Mouse (Mus musculus) lung, embryonic 15.5 days (tissue): ENCODE measurements at regions not wholly inside any gene's neighbourhood (a gene's known extent, or its start where the extent isn't known, plus 50 kb on each side); places are given as distances from the start of the nearest gene placed in this dataset.

Source experiments
- ATAC-seq: fragments of 200-750 bp; cut with Nextera tagmentation; 2 replicates; pipeline ENCODE4 v1.8.0; 2017; ENCODE audit warnings: moderate number of reproducible peaks, borderline replicate concordance; ENCODE audit not compliant: low FRiP score, low TSS enrichment; ENCODE audit errors: extremely low read depth
- H3K27ac ChIP-seq: fragments of 300-500 bp; sonication (generic); 2 replicates; pipeline ENCODE4 v1.5.1; 2015; ENCODE audit warnings: moderate library complexity, mild to moderate bottlenecking, inconsistent platforms
- H3K27me3 ChIP-seq: fragments of 300-500 bp; sonication (generic); 2 replicates; pipeline ENCODE4 v1.6.1; 2015; ENCODE audit warnings: inconsistent platforms
- H3K36me3 ChIP-seq: fragments of 300-500 bp; sonication (generic); 2 replicates; pipeline ENCODE4 v1.6.1; 2015; ENCODE audit warnings: inconsistent platforms
- H3K4me1 ChIP-seq: fragments of 300-500 bp; sonication (generic); 2 replicates; pipeline ENCODE4 v1.6.1; 2015; ENCODE audit warnings: inconsistent platforms
- H3K4me2 ChIP-seq: fragments of 300-500 bp; sonication (generic); 2 replicates; pipeline ENCODE4 v1.6.1; 2015; ENCODE audit warnings: inconsistent platforms, mild to moderate bottlenecking, moderate library complexity
- H3K4me3 ChIP-seq: fragments of 300-500 bp; sonication (generic); 2 replicates; pipeline ENCODE4 v1.5.1; 2015; ENCODE audit warnings: mild to moderate bottlenecking, inconsistent platforms
- H3K9ac ChIP-seq: fragments of 300-500 bp; sonication (generic); 2 replicates; pipeline ENCODE4 v1.6.1; 2015; ENCODE audit warnings: inconsistent platforms
- H3K9me3 ChIP-seq: fragments of 300-500 bp; sonication (generic); 2 replicates; pipeline ENCODE4 v1.6.1; 2016; ENCODE audit warnings: inconsistent platforms
- WGBS: fragments of 180-500 bp; shearing (Covaris S2); methylation state at CpG from one replicate; pipeline ENCODE4 v1.1.7; 2015; 5-methylcytosine and 5-hydroxymethylcytosine counted together

GRCm38 (mm10) chr4:55738714-55739113 lies 206.4 kb upstream of the Klf4 start:
- Histone ChIP-seq H3K4me1 (no peaks in the 10 kb centered on the region), H3K27me3 (no peaks in the 10 kb centered on the region), H3K4me3 (no peak overlapping the region), H3K4me2 (no peak overlapping the region), H3K9me3 (no peaks in the 10 kb centered on the region), H3K36me3 (no peaks in the 10 kb centered on the region), H3K27ac (no peak overlapping the region), H3K9ac (no peak overlapping the region)
- no peak for ATAC-seq
- WGBS: 88% methylated on average over 1 of the region's 1 CpGs

DNA sequence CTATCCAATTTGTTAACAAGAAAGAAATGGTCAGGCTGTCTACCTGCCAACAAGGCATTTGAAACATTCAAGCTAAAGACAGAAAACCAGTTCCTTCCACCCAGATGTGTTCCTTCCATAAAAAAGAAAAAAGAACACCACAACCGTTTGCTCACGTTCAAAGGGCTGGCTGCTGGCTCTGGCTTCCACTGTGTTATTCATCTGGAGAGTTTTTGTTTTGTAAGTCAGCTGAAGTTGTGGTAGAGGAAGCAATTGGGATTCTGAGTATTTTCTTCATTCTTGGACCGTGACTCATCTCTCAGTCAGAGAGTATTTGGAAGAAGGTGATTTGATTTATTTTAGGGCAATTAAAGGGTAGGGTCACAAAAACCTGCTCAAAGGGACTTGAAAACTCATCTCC lies 203.2 kb upstream of the Klf4 start:
- H3K4me1 ChIP-seq: 0 out of 2 replicates have a peak, but pooled peaks cover 3% of the 10 kb centered on the region
- 49% methylated on average over 3 of the region's 3 CpGs for WGBS
- H3K27ac ChIP-seq: no peak overlapping the region
- no peak for ATAC-seq
- no peaks in the 10 kb centered on the region for H3K9me3 ChIP-seq
- no peaks in the 10 kb centered on the region for H3K36me3 ChIP-seq
- H3K4me2 ChIP-seq: no peak overlapping the region
- H3K9ac ChIP-seq: no peak overlapping the region
- H3K27me3 ChIP-seq: 0 out of 2 replicates have a peak, but pooled peaks cover under 1% of the 10 kb centered on the region
- H3K4me3 ChIP-seq: no peak overlapping the region

DNA sequence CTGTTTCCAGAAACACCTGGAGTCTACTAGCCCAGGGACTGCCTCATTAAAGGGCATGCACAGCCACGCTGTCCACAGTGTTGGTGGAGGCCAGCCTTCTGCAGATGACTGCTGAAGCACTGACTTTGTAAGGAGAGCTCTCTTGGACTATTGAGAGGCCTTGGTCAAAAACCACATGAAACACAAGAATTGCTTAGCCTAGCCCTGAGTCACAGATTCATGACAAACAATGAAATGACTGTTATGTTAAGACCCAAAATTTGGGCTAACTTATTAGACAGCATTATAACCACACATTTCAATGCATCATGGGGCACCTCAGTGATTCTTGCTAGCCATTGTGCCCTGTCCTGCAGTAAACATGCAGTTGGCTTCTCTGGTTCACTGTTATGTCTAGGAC lies 202.1 kb upstream of the Klf4 start:
- no peak overlapping the region for H3K27ac ChIP-seq
- no peak overlapping the region for H3K9ac ChIP-seq
- ATAC-seq: no peak
- 80% methylated on average over 1 of the region's 1 CpGs for WGBS
- H3K9me3 ChIP-seq: no peaks in the 10 kb centered on the region
- H3K4me3 ChIP-seq: no peak overlapping the region
- 0 out of 2 replicates have a peak, but pooled peaks cover 3% of the 10 kb centered on the region for H3K4me1 ChIP-seq
- no peaks in the 10 kb centered on the region for H3K36me3 ChIP-seq
- H3K27me3 ChIP-seq: peaks cover 6% of the 10 kb centered on the region
- no peak overlapping the region for H3K4me2 ChIP-seq

GRCm38 (mm10) chr4:55733223-55733622 lies 201.0 kb upstream of the Klf4 start:
- Histone ChIP-seq H3K9me3 (no peaks in the 10 kb centered on the region), H3K9ac (no peak overlapping the region), H3K36me3 (no peaks in the 10 kb centered on the region), H3K27me3 (peaks cover 12% of the 10 kb centered on the region), H3K4me2 (no peak overlapping the region), H3K4me1 (0 out of 2 replicates have a peak, but pooled peaks cover 3% of the 10 kb centered on the region), H3K27ac (no peak overlapping the region), H3K4me3 (no peak overlapping the region)
- WGBS: 44% methylated on average over 4 of the region's 4 CpGs
- no peak for ATAC-seq

DNA sequence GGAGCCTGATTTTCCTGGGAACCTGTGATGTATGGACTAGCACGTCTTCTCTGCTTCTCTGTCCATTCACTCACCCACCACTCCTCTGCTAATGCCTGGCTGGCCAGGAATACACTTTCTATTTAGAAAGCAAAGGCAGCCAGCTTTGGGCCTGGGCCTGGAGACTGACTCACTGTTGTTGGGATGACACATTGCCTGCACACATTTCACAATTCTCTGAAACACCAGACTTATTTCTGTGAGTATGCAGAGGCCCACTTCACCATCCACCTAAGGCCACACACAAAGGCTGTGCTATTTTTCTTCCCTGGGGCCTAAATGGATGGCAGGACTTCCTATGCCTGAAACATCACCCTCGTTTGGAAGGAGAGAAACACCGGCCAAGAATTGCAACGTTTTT lies 199.7 kb upstream of the Klf4 start:
- Histone ChIP-seq H3K4me3 (no peak overlapping the region), H3K4me1 (0 out of 2 replicates have a peak, but pooled peaks cover 3% of the 10 kb centered on the region), H3K36me3 (no peaks in the 10 kb centered on the region), H3K27ac (no peak overlapping the region), H3K9me3 (no peaks in the 10 kb centered on the region), H3K4me2 (no peak overlapping the region), H3K9ac (no peak overlapping the region), H3K27me3 (peaks cover 15% of the 10 kb centered on the region)
- 36% methylated on average over 4 of the region's 4 CpGs for WGBS
- no peak for ATAC-seq

DNA sequence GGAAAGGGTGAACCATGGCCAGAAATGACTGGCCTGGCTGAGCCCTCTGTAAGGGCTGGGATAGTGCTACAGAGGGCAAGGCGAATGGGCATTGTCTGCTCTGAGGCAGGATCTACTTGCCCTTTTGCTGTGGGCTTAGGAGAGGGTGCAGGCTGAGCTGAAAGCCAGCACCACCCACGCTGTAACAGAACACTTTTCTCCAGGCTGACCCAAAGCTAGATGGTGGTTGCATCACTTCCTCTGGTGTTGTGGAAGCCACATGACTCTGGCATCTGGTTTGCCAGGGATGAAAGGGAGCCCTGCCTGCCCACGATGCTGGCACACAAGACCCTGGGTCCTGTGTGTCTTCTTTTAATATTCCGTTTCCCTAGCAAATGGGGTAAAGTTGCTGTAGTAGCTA lies 198.0 kb upstream of the Klf4 start:
- 74% methylated on average over 4 of the region's 4 CpGs for WGBS
- H3K36me3 ChIP-seq: no peaks in the 10 kb centered on the region

GRCm38 (mm10) chr4:55727178-55727577 lies 194.9 kb upstream of the Klf4 start:
- H3K27ac ChIP-seq: no peak overlapping the region
- no peaks in the 10 kb centered on the region for H3K36me3 ChIP-seq
- no peak overlapping the region for H3K9ac ChIP-seq
- no peak overlapping the region for H3K4me2 ChIP-seq
- peaks cover 11% of the 10 kb centered on the region for H3K4me1 ChIP-seq
- H3K9me3 ChIP-seq: no peaks in the 10 kb centered on the region
- H3K27me3 ChIP-seq: peaks cover 15% of the 10 kb centered on the region
- no peak for ATAC-seq
- no peak overlapping the region for H3K4me3 ChIP-seq
- 72% methylated on average over 2 of the region's 2 CpGs for WGBS

More for the DNA sequence above, 198.0 kb upstream of the Klf4 start:
- peaks cover 15% of the 10 kb centered on the region for H3K27me3 ChIP-seq
- H3K4me3 ChIP-seq: no peak overlapping the region
- H3K4me2 ChIP-seq: no peak overlapping the region
- H3K4me1 ChIP-seq: 0 out of 2 replicates have a peak, but pooled peaks cover 3% of the 10 kb centered on the region
- no peak for ATAC-seq
- no peak overlapping the region for H3K27ac ChIP-seq
- H3K9ac ChIP-seq: no peak overlapping the region
- no peaks in the 10 kb centered on the region for H3K9me3 ChIP-seq

DNA sequence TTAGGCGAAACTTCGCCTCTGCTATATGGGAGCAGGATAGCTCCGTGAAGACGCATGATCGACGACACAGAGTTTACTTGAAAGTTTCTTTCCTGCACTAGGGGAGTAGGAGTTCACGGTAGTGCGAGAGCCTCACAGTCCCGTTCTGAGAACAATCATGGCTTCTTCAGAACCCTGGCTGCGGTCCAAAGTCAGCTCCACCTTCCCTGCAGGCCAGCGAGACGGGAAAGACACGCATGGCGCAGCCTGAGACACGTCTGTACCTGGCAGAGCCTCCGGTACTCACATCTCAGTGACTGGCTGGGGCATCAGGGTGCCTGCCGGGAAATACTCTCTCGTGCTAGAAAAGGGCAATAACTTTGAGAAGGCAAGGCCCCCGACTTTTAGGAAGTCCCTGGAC lies 193.8 kb upstream of the Klf4 start:
- Histone ChIP-seq H3K9me3 (no peaks in the 10 kb centered on the region), H3K4me2 (no peak overlapping the region), H3K4me1 (peaks cover 21% of the 10 kb centered on the region), H3K4me3 (no peak overlapping the region), H3K27ac (no peak overlapping the region), H3K9ac (no peak overlapping the region), H3K27me3 (peaks cover 15% of the 10 kb centered on the region), H3K36me3 (no peaks in the 10 kb centered on the region)
- ATAC-seq: no peak
- WGBS: 73% methylated on average over 19 of the region's 19 CpGs

GRCm38 (mm10) chr4:55724286-55724685 lies 192.0 kb upstream of the Klf4 start:
- peaks cover 21% of the 10 kb centered on the region for H3K4me1 ChIP-seq
- no peak overlapping the region for H3K4me3 ChIP-seq
- ATAC-seq: no peak
- H3K27me3 ChIP-seq: peaks cover 18% of the 10 kb centered on the region; the same call in 1 of the 2 replicates
- no peak overlapping the region for H3K27ac ChIP-seq
- 76% methylated on average over 1 of the region's 1 CpGs for WGBS
- H3K9ac ChIP-seq: no peak overlapping the region
- H3K9me3 ChIP-seq: no peaks in the 10 kb centered on the region
- no peaks in the 10 kb centered on the region for H3K36me3 ChIP-seq
- no peak overlapping the region for H3K4me2 ChIP-seq

GRCm38 (mm10) chr4:55723124-55723523 lies 190.9 kb upstream of the Klf4 start:
- WGBS: 65% methylated on average over 1 of the region's 1 CpGs
- ATAC-seq: no peak

GRCm38 (mm10) chr4:55722388-55722787 lies 190.1 kb upstream of the Klf4 start:
- Histone ChIP-seq H3K27me3 (peaks cover 10% of the 10 kb centered on the region; the same call in 1 of the 2 replicates), H3K4me2 (no peak overlapping the region), H3K9me3 (no peaks in the 10 kb centered on the region), H3K4me1 (peaks cover 23% of the 10 kb centered on the region), H3K9ac (no peak overlapping the region), H3K4me3 (no peak overlapping the region), H3K27ac (peak overlapping the region; percentile 51; the same call in 1 of the 2 replicates), H3K36me3 (no peaks in the 10 kb centered on the region)
- peak; percentile 79 for ATAC-seq
- WGBS: 35% methylated on average over 8 of the region's 8 CpGs

More at GRCm38 (mm10) chr4:55723124-55723523, 190.9 kb upstream of the Klf4 start:
- Histone ChIP-seq H3K27ac (no peak overlapping the region), H3K4me2 (no peak overlapping the region), H3K27me3 (peaks cover 12% of the 10 kb centered on the region; the same call in 1 of the 2 replicates), H3K9me3 (no peaks in the 10 kb centered on the region), H3K9ac (no peak overlapping the region), H3K4me1 (peaks cover 23% of the 10 kb centered on the region), H3K36me3 (no peaks in the 10 kb centered on the region), H3K4me3 (no peak overlapping the region)

DNA sequence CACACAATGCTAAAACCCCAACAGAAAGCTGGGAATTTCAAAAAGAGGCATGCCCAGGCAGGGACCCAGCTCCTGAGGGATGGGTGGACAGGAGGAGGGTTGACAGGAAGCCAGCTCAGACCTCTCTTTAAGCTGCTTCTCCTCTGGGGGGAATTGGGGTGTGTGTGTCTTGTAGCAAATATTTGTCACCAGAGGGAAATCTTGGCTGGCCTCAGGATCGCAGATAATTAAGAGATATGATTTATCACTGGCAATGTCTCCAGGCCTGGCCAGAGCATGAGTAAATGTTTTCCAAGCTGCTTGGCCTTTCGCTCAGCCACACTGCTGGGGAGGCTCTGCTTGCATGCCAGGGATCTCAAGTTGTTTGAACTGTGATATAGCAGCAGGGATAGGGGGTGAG lies 189.6 kb upstream of the Klf4 start:
- WGBS: 15% methylated on average over 2 of the region's 2 CpGs
- Histone ChIP-seq H3K36me3 (no peaks in the 10 kb centered on the region), H3K4me3 (no peak overlapping the region), H3K9ac (no peak overlapping the region), H3K9me3 (no peaks in the 10 kb centered on the region), H3K4me1 (peaks cover 23% of the 10 kb centered on the region), H3K4me2 (no peak overlapping the region), H3K27me3 (peaks cover 9% of the 10 kb centered on the region; the same call in 1 of the 2 replicates), H3K27ac (peak overlapping the region; percentile 51; the same call in 1 of the 2 replicates)
- peak; percentile 93 for ATAC-seq

GRCm38 (mm10) chr4:55718438-55718837 lies 186.2 kb upstream of the Klf4 start:
- Histone ChIP-seq H3K9ac (no peak overlapping the region), H3K4me2 (no peak overlapping the region), H3K27me3 (peaks cover 9% of the 10 kb centered on the region; the same call in 1 of the 2 replicates), H3K9me3 (no peaks in the 10 kb centered on the region), H3K4me1 (peaks cover 26% of the 10 kb centered on the region), H3K4me3 (no peak overlapping the region), H3K27ac (no peak overlapping the region), H3K36me3 (no peaks in the 10 kb centered on the region)
- ATAC-seq: no peak
- 54% methylated on average over 4 of the region's 4 CpGs for WGBS
